Mouse (Mus musculus): ENCODE data around the gene Adgrl2. TPM values are rescaled to one million over a fixed set of nuclear protein-coding genes. Genes with fewer than 3 reads are reported as not detected.

The Adgrl2 gene
- polyA plus RNA-seq, 1 experiment from 2014 or later: 98.1 TPM

GRCm38 (mm10) chr3:148964991-148965605 is 25.3 kb downstream of the Adgrl2 start:
- H3K9me3 ChIP-seq (replicated peaks): no peaks in the 10 kb centered on the region
- H3K4me2 ChIP-seq (replicated peaks): no peak overlapping the region
- H3K9ac ChIP-seq: no peak overlapping the region
- H3K36me3 ChIP-seq: no peaks in the 10 kb centered on the region
- no peak overlapping the region for H3K27ac ChIP-seq
- WGBS: 67% methylated on average over 13 of the region's 13 CpGs
- no peaks in the 10 kb centered on the region for H3K27me3 ChIP-seq
- peaks cover 22% of the 10 kb centered on the region for H3K4me1 ChIP-seq
- no peak for ATAC-seq (ENCODE audit: low FRiP score)
- no peak overlapping the region for H3K4me3 ChIP-seq

GRCm38 (mm10) chr3:148963381-148964044 is 26.8 kb downstream of the Adgrl2 start:
- Histone ChIP-seq H3K4me2 (replicated peaks) (no peak overlapping the region), H3K27me3 (no peaks in the 10 kb centered on the region), H3K4me1 (peaks cover 33% of the 10 kb centered on the region), H3K9me3 (replicated peaks) (no peaks in the 10 kb centered on the region), H3K9ac (no peak overlapping the region), H3K4me3 (no peak overlapping the region), H3K27ac (no peak overlapping the region), H3K36me3 (no peaks in the 10 kb centered on the region)
- 85% methylated on average over 5 of the region's 5 CpGs for WGBS
- ATAC-seq (ENCODE audit: low FRiP score): no peak

GRCm38 (mm10) chr3:148961611-148962010 is 28.7 kb downstream of the Adgrl2 start:
- Histone ChIP-seq H3K4me1 (peaks cover 41% of the 10 kb centered on the region), H3K4me2 (replicated peaks) (no peak overlapping the region), H3K27ac (no peak overlapping the region), H3K4me3 (no peak overlapping the region), H3K36me3 (no peaks in the 10 kb centered on the region), H3K9me3 (replicated peaks) (no peaks in the 10 kb centered on the region), H3K27me3 (no peaks in the 10 kb centered on the region), H3K9ac (no peak overlapping the region)
- 58% methylated on average over 5 of the region's 5 CpGs for WGBS
- no peak for ATAC-seq (ENCODE audit: low FRiP score)

- Histone ChIP-seq H3K9me3 (replicated peaks) (no peaks in the 10 kb centered on the region), H3K4me3 (no peak overlapping the region), H3K27me3 (no peaks in the 10 kb centered on the region), H3K4me2 (replicated peaks) (no peak overlapping the region), H3K27ac (no peak overlapping the region), H3K36me3 (no peaks in the 10 kb centered on the region), H3K4me1 (peaks cover 41% of the 10 kb centered on the region), H3K9ac (no peak overlapping the region)
- WGBS: 82% methylated on average over 9 of the region's 9 CpGs
- no peak for ATAC-seq (ENCODE audit: low FRiP score)
Measured at GRCm38 (mm10) chr3:148960751-148961289, 29.5 kb downstream of the Adgrl2 start.

- H3K9ac ChIP-seq: no peak overlapping the region
- 81% methylated on average over 10 of the region's 10 CpGs for WGBS
Measured at GRCm38 (mm10) chr3:148960215-148960614, 30.1 kb downstream of the Adgrl2 start.

GRCm38 (mm10) chr3:148959327-148960025 is 30.9 kb downstream of the Adgrl2 start:
- Histone ChIP-seq H3K36me3 (no peaks in the 10 kb centered on the region), H3K9ac (peak overlapping the region; percentile 32), H3K4me3 (peak overlapping the region; percentile 20; the same call in 1 of the 2 replicates), H3K4me1 (peaks cover 37% of the 10 kb centered on the region), H3K27me3 (no peaks in the 10 kb centered on the region), H3K4me2 (replicated peaks) (peak overlapping the region; percentile 48), H3K9me3 (replicated peaks) (no peaks in the 10 kb centered on the region), H3K27ac (no peak overlapping the region)
- 25% methylated on average over 15 of the region's 15 CpGs for WGBS
- no peak for ATAC-seq (ENCODE audit: low FRiP score)

More at GRCm38 (mm10) chr3:148960215-148960614, 30.1 kb downstream of the Adgrl2 start:
- Histone ChIP-seq H3K27me3 (no peaks in the 10 kb centered on the region), H3K4me3 (no peak overlapping the region), H3K4me2 (replicated peaks) (no peak overlapping the region), H3K27ac (no peak overlapping the region), H3K36me3 (no peaks in the 10 kb centered on the region), H3K4me1 (peaks cover 39% of the 10 kb centered on the region), H3K9me3 (replicated peaks) (no peaks in the 10 kb centered on the region)
- no peak for ATAC-seq (ENCODE audit: low FRiP score)

GRCm38 (mm10) chr3:148958714-148959113 is 31.6 kb downstream of the Adgrl2 start:
- 70% methylated on average over 5 of the region's 5 CpGs for WGBS
- Histone ChIP-seq H3K27ac (no peak overlapping the region), H3K4me2 (replicated peaks) (no peak overlapping the region), H3K9ac (no peak overlapping the region), H3K27me3 (no peaks in the 10 kb centered on the region), H3K4me3 (no peak overlapping the region), H3K9me3 (replicated peaks) (no peaks in the 10 kb centered on the region), H3K36me3 (no peaks in the 10 kb centered on the region), H3K4me1 (peaks cover 37% of the 10 kb centered on the region)
- no peak for ATAC-seq (ENCODE audit: low FRiP score)

GRCm38 (mm10) chr3:148958185-148958584 is 32.2 kb downstream of the Adgrl2 start:
- 53% methylated on average over 9 of the region's 9 CpGs for WGBS
- H3K4me3 ChIP-seq: no peak overlapping the region
- H3K27me3 ChIP-seq: no peaks in the 10 kb centered on the region
- no peak overlapping the region for H3K27ac ChIP-seq
- no peak overlapping the region for H3K4me2 ChIP-seq (replicated peaks)
- no peak overlapping the region for H3K9ac ChIP-seq
- no peaks in the 10 kb centered on the region for H3K9me3 ChIP-seq (replicated peaks)
- no peaks in the 10 kb centered on the region for H3K36me3 ChIP-seq
- peaks cover 37% of the 10 kb centered on the region for H3K4me1 ChIP-seq
- no peak for ATAC-seq (ENCODE audit: low FRiP score)

- no peak overlapping the region for H3K27ac ChIP-seq
- H3K9ac ChIP-seq: no peak overlapping the region
- H3K4me1 ChIP-seq: peaks cover 37% of the 10 kb centered on the region
- H3K9me3 ChIP-seq (replicated peaks): no peaks in the 10 kb centered on the region
- H3K4me3 ChIP-seq: no peak overlapping the region
- no peak overlapping the region for H3K4me2 ChIP-seq (replicated peaks)
- no peak for ATAC-seq (ENCODE audit: low FRiP score)
- H3K36me3 ChIP-seq: no peaks in the 10 kb centered on the region
- 72% methylated on average over 7 of the region's 7 CpGs for WGBS
- H3K27me3 ChIP-seq: no peaks in the 10 kb centered on the region
Measured at GRCm38 (mm10) chr3:148956887-148957286, 33.5 kb downstream of the Adgrl2 start.

GRCm38 (mm10) chr3:148949796-148950195 is 40.6 kb downstream of the Adgrl2 start:
- peaks cover 31% of the 10 kb centered on the region for H3K4me1 ChIP-seq
- no peaks in the 10 kb centered on the region for H3K27me3 ChIP-seq
- H3K9ac ChIP-seq: no peak overlapping the region
- no peak overlapping the region for H3K27ac ChIP-seq
- H3K9me3 ChIP-seq (replicated peaks): no peaks in the 10 kb centered on the region
- H3K4me3 ChIP-seq: no peak overlapping the region
- H3K36me3 ChIP-seq: no peaks in the 10 kb centered on the region
- WGBS: 60% methylated on average over 8 of the region's 8 CpGs
- ATAC-seq (ENCODE audit: low FRiP score): 0 out of 2 replicates have a peak, but pooled peaks have one; percentile 26
- no peak overlapping the region for H3K4me2 ChIP-seq (replicated peaks)

- Histone ChIP-seq H3K4me2 (replicated peaks) (no peak overlapping the region), H3K4me1 (peaks cover 35% of the 10 kb centered on the region), H3K4me3 (no peak overlapping the region), H3K9ac (no peak overlapping the region), H3K36me3 (no peaks in the 10 kb centered on the region), H3K9me3 (replicated peaks) (no peaks in the 10 kb centered on the region), H3K27ac (peak overlapping the region; percentile 18; the same call in 1 of the 2 replicates), H3K27me3 (no peaks in the 10 kb centered on the region)
- peak; percentile 52; the same call in 1 of the 2 replicates for ATAC-seq (ENCODE audit: low FRiP score)
- 44% methylated on average over 9 of the region's 9 CpGs for WGBS
Measured at GRCm38 (mm10) chr3:148947805-148948405, 42.5 kb downstream of the Adgrl2 start.

- no peaks in the 10 kb centered on the region for H3K36me3 ChIP-seq
- no peak overlapping the region for H3K9ac ChIP-seq
- H3K27ac ChIP-seq: no peak overlapping the region
- peaks cover 35% of the 10 kb centered on the region for H3K4me1 ChIP-seq
- H3K4me3 ChIP-seq: no peak overlapping the region
- H3K27me3 ChIP-seq: no peaks in the 10 kb centered on the region
- no peak for ATAC-seq (ENCODE audit: low FRiP score)
- H3K4me2 ChIP-seq (replicated peaks): no peak overlapping the region
- H3K9me3 ChIP-seq (replicated peaks): no peaks in the 10 kb centered on the region
- WGBS: 58% methylated on average over 6 of the region's 6 CpGs
Measured at GRCm38 (mm10) chr3:148947266-148947665, 43.1 kb downstream of the Adgrl2 start.

Data from hindbrain, embryonic 12.5 days (tissue).